Mouse (Mus musculus) embryo, embryonic 11 days (tissue): ENCODE results near the gene Hsd11b2.
A peak's percentile ranks its signal among the peaks of the same experiment; 100 is the strongest.

ENCODE experiments used
- DNase-seq: peaks from one replicate; pipeline ENCODE4 v3.0.0-alpha.2; 2015

Gene Hsd11b2

DNA sequence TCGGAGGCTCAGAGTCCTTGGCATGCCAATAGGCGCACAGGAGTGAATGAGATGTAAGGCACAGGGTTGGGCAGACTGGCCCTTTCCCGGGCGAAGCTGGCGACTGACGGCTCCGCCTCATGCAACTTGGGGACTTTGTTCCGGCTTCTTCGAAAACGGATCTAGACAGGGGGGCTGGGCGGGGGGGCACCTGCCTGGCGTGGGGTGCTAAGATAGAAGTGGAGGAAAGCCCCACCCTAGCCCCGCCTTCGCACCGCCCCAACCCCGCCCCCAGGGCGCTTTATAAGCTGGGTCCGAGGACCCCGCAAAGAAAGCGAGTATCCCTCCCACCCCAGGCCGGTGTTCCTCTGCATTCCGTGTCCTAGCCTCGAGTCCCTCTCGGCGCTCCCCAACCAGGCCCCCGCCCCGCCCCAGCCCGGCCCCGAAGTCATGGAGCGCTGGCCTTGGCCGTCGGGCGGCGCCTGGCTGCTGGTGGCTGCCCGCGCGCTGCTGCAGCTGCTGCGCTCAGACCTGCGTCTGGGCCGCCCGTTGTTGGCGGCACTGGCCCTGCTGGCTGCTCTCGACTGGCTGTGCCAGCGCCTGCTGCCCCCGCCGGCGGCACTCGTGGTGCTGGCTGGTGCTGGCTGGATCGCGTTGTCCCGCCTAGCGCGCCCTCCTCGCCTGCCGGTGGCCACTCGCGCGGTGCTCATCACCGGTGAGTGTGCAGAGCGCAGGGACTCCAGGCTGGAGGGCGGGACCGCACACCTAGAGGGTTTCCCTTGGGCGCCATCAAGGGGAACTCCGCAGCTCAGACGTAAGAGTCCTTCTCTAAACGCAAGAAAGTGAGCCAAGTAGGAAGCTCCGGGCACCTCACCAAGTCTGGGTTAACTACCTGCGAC lies at the start of gene Hsd11b2:
Gene Hsd11b2 (plus strand): TSS at position 320 of the 878 bp plus-strand sequence.
- peak; percentile 83 for DNase-seq

DNA sequence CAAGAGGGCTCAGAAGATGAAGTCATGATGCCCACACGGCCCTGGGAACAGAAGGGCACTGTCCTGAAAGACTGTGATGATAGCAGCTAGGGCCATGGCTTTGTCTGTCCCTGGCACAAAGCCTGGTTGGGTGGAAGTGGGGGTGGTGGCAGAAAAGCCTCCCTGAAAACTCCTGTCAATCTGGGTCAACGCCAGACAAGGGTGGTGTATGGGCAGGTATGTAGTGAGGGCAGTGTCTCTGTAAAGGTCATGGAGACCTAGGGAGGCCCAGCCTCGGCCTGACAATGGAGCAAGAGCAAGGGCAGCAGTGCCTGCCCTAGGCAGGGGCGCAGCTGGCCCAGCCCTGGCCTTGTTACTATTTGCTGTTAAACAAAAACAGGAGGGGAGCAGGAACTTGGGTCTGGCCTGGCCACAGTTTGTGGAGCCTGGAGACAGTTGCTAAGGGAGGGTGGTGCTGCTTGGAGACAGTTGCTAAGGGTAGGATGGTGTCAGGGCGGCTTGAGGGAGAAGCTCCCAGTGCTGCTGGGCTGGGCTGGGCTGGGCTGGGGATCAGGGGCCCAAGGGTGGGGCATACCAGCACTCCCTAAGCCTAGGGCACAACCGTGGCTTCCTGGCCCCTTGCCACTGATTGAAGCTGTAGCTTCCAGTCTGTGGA lies 49.4 kb upstream of the Hsd11b2 start:
- peak; percentile 72 for DNase-seq

DNA sequence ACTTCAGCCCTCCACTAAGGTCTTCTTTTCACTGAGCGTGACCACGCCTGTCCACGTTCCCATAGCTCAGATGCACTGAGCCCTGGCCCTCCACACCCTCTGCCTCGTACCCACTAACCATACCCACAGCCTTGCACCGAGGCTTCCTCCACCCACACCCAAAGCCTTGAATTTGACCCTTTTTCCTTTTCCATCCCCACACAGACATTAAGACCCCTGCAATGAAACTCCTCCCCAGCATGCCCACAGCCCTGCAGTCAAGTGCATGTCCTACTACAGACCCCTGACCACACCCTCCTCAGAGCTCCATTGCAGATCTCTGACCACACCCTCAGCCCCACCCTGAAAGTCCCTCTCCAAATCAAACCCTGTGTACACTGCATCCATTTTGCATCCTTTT lies 48.7 kb upstream of the Hsd11b2 start:
- no peak for DNase-seq

DNA sequence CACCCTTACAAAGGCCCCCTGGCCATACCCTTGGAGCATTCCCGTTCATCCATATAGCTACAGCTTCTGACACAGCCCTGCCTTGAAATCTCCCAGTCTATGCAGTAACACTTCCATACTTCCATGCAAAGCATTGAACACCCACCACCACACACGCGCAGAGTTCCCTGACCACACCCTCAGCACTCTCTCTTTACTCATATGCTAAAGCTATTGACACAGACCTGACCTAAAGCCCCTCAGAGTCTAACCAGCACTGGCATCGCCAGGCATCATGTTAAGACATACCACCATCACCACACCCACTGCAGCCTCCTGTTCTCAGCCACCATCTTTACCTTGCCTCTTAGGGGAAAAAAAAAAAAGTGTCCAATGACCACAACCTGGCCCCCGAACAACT lies 48.3 kb upstream of the Hsd11b2 start:
- no peak for DNase-seq

DNA sequence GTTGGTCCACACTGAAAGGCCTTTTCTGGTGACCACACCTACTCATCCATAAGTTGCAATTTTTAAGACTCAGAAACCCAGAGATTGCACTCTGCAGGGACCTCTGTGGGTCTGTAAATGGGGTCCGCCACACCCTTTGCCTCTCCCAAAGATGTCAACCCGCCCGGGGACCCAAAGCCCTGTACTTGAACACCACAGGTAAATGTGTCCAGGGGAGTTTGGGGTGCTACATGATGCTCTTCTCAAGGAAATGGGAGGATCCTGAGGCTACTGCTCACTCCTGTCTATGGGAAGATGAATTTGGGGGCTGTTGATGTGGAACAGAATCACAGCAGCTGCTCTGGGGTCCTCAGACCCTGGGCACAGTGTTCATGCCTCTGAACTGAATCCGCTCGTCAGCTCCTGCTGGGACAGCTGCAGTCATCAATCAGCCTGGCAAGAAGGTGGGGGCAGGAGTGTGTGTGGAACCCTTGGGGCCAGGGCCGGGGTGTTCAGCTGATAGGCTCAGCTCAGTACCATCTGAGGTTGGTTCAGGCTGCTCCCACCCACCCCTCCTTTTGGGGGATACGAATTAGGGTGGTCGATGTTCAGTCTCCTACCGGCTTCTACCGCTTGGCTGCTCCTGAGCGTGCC lies 47.8 kb upstream of the Hsd11b2 start:
- no peak for DNase-seq

DNA sequence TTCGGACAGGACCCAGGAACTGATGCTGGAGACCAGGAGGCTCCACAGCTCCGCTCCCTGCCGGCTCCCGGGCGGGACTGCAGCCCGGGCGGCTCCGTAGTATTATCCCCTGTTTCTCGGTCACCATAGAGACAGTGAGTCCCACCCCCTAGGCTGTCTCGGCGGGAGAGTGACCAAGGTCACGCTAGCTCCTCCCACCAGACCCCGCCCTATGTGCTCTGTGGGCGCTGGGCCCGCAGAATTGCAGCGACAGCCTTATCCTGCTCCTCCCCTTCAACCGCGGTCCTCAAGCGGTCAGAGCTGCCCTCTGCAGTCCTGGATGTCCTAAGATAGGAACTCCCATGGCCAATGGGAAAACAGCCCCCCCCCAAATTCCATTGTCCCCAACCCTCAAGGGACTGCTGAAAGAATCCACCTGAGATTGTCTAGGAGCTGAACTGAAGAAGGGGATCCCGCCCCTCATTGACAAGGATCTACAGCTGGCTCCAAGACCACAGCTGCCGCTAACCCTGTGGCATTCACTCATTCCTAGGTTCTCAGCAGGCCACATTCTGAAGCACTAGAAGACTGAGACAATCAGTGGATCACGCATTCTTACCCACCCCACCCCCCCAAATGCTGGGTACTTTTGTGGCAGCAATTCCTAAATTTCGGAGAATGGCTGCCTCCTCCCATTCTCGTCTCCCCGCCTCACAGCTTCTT lies 47.1 kb upstream of the Hsd11b2 start, which contains the start of gene Tppp3:
Gene Tppp3 (minus strand): TSS at position 213 of the 702 bp plus-strand sequence.
- DNase-seq, result peak; percentile 96

DNA sequence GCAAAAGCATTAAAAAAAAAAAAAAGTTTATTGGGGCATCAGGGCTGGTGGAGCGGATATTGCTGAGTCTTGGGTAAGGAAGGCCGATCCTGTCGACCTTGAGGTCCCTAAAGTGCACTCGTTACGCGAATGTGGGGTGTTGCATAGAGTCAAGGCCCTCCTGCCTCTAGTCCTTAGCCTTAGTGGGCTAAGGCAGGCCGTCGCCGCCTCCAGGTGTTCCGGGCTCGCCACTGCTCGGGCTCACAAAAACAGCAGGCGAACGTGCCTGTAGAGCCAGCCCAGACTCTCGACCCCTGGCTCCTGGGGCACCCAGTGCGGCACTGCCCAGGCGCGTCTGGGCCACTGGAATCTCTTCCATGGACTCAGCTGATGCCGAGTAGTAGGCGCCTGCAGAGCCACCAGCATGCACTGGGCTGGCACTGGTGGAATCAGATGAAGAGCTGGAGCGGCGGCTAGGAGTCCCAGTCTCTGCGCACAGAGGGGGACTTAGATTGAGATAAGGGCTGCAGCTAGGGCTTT lies 46.1 kb upstream of the Hsd11b2 start:
- no peak for DNase-seq

DNA sequence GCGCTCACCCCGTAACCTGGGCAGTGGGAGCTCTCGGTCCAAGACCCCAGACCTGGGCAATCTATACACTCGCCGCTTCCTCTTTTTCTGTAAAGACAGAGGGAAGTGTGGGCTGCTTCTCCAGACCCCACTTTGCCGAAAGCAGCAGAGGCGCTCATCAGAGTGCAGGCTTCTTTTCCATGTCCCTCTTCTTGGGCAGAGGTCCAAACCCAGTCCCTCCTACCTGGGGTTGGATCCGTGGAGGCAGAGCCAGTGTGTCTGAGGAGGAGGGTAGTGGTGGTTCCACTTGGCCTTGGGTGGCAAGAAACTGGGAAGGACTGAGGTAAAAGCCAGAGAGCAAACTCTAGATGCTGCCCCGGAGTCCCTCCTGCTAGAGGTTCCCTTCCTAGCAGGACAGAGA lies 45.6 kb upstream of the Hsd11b2 start:
- no peak for DNase-seq

DNA sequence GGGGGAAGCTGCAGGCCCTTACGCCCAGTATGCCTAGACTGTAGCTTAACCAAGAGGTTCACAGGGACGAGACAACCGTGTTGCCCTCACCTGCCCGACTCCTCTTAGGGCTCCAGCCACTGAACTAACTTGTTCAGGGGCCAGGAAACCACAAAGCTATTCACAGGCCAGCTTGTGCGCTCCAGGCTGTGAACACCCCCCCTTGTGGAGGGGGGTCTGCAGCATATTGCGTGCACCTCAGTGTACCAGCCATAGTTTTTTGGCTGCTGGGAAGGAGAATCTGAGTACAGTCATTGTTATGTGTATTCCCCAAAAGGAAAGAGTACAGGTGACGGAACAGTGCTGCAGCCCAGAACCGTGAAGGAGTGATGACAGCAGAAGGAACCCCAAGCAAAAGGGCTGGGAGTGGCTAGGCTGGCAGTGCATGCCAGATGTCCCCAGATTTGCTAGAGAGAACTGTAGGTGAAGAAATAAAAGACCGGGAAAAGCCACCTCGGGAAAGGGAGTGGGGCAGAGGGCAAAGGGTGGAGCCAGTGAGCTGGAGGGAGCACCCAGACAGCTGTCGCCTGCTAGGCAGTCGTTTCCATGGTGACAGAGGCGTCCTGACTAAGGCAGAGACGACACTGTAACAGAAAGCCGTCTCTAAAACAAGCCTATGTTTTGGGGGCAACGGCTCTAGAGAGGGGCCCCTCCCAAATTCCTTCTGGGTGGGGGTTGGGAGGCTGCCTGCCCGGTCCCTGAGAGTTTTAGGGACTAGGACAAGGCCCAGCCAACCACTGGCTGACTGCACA lies 44.5 kb upstream of the Hsd11b2 start:
- peak; percentile 82 for DNase-seq

DNA sequence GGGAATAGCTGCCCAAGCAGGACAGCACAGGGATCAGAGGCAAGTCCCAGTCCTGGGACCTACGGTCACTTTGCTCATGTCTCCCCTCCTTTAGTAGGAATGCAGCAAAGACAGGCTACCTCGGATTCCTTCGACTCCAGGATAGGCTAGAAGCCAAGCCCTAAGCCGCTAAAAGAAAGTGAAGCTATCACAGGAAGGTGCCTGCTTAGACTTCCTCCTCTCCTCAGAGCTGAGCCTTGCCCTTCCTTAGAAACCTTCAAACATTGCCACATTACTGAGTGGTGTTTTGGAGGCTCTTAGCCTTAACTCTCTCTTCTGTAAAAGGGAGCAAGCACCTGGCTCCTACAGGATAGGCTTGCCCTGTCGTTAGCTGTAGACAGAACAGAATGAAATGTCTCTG lies 43.9 kb upstream of the Hsd11b2 start:
- DNase-seq, result no peak

DNA sequence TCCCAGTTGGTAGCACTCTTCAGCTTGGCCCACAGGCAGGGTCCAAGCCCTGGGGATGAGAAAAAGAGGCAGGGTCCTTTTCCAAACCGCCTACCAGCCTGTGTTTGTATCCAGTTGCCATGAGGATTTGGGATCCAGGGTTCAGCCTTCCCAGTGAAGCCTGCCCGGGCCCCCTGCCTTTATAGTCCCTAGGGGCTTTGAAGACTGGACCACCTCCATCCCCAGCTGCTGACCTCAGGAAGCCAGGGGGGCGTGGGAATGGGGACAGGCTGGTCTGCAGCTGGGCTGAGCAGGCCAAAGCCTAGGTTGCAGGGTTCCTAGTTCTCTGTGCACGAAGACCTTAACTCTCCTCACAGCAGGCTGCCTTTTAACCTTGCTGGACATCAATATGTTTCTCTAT lies 43.3 kb upstream of the Hsd11b2 start:
- no peak for DNase-seq

DNA sequence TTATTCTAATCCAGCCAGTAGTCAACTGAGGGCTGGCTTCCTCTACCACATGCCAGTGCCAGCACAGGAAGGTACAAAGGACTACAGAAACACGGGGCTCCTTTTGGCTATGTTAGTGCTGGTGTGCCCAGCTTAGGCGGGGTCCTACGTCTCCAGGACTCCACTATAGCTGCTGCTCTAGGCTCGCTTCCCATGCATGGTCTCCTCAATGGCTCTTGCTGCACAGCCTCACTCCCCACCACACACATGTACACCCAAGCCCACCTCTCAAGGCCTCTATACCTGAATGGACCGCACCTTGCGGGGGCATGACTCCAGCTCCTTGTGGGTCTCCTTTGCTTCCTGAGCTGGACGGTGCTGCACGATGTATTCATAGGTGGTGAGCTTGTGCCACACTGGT lies 42.8 kb upstream of the Hsd11b2 start:
- DNase-seq, result no peak

DNA sequence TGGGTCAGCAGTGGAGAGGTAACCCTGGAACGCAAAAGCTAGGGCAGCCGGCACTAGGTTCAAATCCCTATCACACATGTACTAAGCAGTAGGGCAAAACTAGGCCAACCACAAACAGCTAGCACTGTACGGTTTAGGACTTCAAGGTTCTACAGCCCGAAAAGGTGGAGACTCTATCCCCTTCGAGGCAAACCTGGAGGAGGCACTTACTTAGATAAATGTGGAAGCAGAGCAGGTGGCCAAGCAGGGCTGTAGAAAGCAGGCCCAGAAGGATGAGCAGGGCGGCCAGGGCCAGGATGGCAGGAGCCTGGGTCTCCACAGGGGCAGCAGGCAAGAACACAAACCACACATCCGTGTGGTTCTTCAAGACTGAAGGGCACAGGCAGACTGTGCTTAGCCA lies 42.4 kb upstream of the Hsd11b2 start:
- DNase-seq, result no peak

DNA sequence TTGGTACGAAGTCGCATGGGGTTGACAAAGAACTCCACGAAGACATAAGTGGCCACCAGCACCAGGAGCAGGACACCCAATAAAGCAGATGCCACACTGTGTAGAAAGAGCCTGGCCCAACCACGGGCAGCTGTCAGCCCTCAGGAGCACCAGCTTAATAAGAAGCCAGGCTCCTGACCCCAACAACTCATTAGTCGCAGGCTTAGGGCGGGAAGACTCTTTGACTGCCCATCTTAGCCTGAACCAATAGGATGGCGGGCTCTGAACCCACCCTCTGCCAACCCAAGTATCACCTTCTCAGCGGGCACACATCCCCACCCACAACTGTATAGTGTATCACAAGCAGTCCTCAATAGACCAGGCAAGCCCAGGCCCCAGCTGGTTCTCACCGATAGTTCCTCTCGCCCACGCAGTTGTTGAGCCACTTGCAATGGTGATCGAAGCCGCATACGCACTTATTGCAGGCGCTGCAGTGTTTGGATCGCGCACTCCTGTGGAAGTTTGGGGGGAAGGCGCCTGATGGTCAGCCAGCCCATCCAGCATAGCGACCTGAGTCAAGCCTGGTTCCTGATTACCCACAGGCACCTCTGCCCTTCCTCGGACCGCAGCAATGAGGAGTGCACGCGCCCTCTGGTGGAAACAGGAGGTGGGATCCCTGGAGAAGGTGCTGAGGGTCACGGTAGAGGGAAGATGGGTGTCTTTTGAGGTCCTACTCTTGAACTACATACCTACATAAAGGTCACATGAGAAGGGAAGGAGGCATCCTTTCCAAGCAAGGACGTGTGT lies 41.7 kb upstream of the Hsd11b2 start:
- peak; percentile 78 for DNase-seq

DNA sequence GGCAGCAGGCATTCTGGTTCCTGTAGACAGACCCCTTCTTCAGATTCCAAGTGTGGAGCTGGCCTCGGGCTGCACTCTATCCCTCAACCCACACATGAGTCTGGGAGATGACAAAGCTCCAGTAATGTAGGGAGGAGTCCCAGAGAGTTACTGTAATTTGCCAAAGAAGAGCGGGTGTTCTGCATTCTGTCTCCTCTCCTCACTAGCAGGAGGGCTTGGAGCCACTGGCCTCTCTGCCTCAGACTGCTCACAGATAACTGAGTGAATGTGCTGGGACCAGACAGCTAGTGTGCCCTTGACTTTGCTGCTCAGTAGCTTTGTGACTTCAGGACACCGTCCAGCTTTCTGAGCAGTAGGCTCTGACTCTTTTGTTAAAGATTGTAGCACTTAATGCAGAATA lies 40.8 kb upstream of the Hsd11b2 start:
- no peak for DNase-seq

DNA sequence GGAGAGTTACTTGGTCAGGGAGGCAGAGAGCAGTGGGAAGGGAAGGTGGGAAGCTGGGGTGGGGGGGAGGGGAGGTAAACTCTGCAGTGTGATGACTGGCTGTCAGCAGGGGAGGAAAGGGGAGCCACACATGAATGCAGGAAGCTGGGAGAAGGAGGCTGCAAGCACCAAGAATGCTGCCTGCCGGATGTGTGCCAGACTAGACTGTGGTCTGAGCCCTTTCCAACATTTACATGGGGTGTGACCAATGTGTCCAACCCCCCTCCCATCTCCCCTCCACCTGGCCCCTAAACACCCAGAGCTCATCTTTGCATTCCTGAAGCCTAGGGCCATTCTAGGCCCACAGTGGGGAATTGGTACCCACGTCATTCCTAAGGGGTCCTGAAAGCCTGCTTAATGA lies 37.5 kb upstream of the Hsd11b2 start:
- no peak for DNase-seq

DNA sequence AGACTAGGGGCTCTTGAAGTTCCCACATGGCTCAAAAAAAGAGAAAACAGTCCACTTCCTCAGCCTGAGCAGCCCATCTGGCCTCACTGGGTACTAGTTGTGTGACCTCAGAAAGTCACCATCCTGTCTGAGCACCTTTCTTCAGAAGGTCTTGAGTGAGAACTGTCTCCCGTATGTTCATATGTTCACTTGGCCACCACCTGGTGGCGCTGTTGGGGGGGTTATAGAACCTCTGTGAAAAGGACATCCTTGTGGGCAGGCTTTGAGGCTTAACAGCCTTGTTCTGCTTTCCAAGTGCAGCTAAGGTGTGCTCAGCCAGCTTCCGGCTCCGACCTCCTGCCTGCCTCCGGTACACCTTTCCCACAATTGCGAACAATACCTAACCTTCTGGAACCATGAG lies 37.1 kb upstream of the Hsd11b2 start:
- DNase-seq, result peak; percentile 69

DNA sequence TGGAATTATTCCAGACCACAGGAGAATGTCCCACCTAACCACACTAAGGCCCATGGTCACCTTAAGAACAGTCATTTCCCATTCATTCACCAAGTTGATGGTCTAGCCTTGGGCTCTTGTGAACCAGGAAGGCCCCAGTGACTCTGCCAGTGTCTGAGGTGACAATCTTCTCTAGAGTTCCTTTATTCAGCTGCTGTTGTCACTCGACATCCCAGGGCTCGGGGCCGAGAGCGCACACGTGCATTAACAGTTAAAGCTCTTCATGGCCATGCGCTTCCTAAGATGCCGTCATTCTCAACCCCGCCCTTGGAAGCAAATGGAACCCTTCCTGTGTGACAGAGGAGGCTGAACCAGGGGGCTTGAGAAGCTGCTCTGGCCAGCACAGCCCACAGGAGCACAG lies 36.4 kb upstream of the Hsd11b2 start:
- no peak for DNase-seq

DNA sequence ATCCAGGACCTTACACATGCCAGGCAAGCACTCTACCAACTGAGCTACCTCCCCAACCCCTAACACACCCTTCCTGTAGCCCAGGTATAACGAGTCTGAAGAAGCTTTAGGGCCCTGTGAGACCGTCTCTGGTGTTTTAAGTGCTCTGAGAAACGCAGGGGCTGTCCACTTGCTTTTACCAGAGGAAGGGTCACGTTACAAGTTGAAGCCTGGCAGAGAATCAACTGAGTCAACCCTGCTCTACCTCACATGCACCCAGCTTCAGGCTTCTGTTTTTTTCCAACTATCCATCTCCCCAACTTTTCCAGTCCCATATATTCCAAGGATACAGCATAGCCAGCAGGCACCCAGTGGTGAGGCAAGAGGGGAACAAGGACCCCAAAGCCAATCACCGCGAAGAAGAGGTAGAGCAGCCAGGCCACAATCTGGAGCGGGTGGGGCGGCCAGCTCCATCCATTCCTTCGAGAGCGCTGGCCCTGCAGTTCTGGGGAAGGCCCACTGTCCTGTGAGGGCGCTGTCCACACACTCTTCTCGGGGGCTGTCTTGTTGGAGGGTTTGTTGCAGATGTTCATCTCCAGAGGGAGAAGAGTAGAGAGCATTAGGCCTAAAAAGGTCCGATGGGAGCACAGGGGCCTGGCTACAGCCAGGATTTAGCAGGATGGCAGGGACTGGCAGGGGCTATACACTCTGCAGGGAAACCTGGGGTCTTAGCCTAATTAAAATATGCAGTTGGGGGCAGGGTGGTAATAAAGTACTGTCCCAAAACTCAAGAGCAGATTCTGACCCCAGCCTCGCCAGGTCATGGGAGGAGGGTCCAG lies 35.1 kb upstream of the Hsd11b2 start:
- DNase-seq, result peak; percentile 79

DNA sequence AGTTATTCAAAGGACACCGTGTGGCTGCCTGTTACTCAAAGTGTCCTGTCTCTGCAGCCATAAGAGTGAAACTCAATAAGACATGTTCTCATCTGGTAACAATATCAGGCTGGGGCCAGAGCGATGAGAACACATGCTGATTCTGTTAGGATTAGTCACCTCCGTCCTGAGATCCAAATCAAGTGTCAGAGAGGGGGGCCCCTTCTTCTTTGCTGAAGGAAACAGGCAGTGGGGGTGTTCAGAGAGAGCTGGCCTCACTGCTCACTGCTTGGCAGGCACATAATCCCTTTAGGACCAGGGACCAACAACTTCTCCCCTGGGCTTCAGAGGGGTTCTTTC lies 34.6 kb upstream of the Hsd11b2 start:
- DNase-seq, result no peak

DNA sequence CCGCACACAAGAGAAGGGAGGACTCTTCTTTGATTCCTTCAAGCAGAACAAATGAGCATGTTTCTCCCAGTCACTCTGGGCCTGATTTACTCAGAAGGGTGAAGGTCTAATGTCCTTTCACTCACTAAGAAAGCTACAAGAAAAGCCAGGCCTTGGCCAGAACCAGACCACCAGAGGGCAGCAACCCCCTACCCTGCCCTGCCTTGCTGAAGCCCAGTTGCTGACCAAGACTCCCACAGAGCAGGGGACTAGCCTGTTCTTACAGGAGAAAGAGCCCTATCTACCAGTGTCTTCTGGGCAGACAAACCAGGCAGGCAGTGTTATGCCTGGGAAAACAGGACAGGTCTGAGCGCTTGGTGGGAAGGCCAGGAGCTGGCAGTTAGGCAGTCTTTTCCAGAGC lies 34.2 kb upstream of the Hsd11b2 start:
- peak; percentile 85 for DNase-seq
